ENCODE assay signal across 12 mouse cellular contexts in the genomic region with DNA sequence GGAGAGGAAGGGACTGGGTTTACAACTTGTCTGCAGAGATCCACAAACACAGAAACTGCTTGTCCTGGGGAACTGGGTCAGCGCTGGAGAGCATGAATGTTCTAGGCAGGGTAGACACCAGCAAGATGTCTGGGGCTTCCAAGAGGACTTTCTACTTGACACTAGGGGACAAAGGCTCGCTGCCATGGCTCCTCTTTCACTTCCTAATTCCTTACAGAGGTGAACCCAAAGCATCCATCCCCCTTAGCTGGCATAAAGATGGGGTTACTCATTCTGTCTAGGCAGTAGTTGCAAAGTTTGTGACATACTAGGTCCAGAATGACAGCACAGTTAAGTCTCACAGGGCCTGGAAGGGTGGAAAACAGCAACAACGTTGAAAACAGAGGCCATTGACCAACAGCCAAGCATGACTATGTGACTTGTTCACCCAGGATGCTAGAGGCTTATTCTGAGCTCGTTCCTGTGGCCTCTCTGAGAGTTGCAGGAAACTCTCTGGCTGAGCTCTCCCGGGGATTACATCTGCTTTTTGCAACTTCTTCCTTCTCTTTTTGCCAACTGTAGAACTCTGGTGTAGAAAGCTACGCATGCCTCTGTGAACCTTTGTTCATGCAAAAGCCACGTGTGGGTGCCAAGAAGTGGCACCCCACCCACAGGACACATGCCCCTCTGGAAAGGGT.
DNase-seq lines count a peak whose midpoint lies in the region; ATAC-seq and TF ChIP-seq lines count a peak whose summit lies in the region.
"Had no signal": no experiment of that assay in that cellular context is flagged by ENCODE, and none has a peak within 500 bp of the region (broad histone marks: within the 10 kb centered on the region; RNA-seq: fewer than 3 reads in every experiment).

No protein-coding gene starts in this region.

- H3K9ac ChIP-seq in hindbrain, embryonic 11.5 days (ENCODE audit: low read depth, low read length): no peak overlapping the region
- H3K9ac ChIP-seq in hindbrain, embryonic 14.5 days: no peak overlapping the region
- no peak overlapping the region for H3K9ac ChIP-seq in midbrain, embryonic 12.5 days (replicated peaks)
- H3K9ac ChIP-seq in midbrain, postnatal 0 days (replicated peaks; ENCODE audit: low read length, poor library complexity, severe bottlenecking): no peak overlapping the region
- H3K9ac ChIP-seq: hindbrain, embryonic 15.5 days had no signal

- no peaks in the 10 kb centered on the region for H3K36me3 ChIP-seq in hindbrain, embryonic 11.5 days (ENCODE audit: control insufficient read depth, insufficient read depth, low read length)
- no peaks in the 10 kb centered on the region for H3K36me3 ChIP-seq in hindbrain, embryonic 14.5 days (replicated peaks; ENCODE audit: control insufficient read depth, insufficient read depth)
- no peaks in the 10 kb centered on the region for H3K36me3 ChIP-seq in midbrain, embryonic 12.5 days
- no peaks in the 10 kb centered on the region for H3K36me3 ChIP-seq in midbrain, postnatal 0 days (ENCODE audit: insufficient read depth, low read length)
- H3K36me3 ChIP-seq in embryonic facial prominence, embryonic 10.5 days (replicated peaks): no peaks in the 10 kb centered on the region
- H3K36me3 ChIP-seq: hindbrain, embryonic 15.5 days had no signal

- no peak for DNase-seq in hindbrain, embryonic 11.5 days (ENCODE audit: low spot score)
- no peak for DNase-seq in hindbrain, embryonic 14.5 days (ENCODE audit: low spot score)
- no peak for DNase-seq in midbrain, postnatal 0 days (ENCODE audit: low spot score)
- DNase-seq in embryonic facial prominence, embryonic 10.5 days (ENCODE audit: low spot score): no peak
- DNase-seq in skeletal muscle tissue, adult 2 months (ENCODE audit: low read depth, low spot score): peak; percentile 13
- no peak for DNase-seq in cerebellum, adult 9-11 months
- DNase-seq: cerebellum, adult 18-20 months; left cerebral cortex, postnatal 4 days; lung, adult 18-20 months had no signal

- H3K27me3 ChIP-seq in hindbrain, embryonic 11.5 days (ENCODE audit: control insufficient read depth, insufficient read depth, low read length): no peaks in the 10 kb centered on the region
- no peaks in the 10 kb centered on the region for H3K27me3 ChIP-seq in hindbrain, embryonic 14.5 days (ENCODE audit: control insufficient read depth, insufficient read depth, low read length)
- H3K27me3 ChIP-seq in midbrain, embryonic 12.5 days: no peaks in the 10 kb centered on the region
- no peaks in the 10 kb centered on the region for H3K27me3 ChIP-seq in midbrain, postnatal 0 days (ENCODE audit: insufficient read depth, low read length)
- peaks cover 7% of the 10 kb centered on the region; the same call in 1 of the 2 replicates for H3K27me3 ChIP-seq in embryonic facial prominence, embryonic 10.5 days (replicated peaks; ENCODE audit: low read depth, poor library complexity, severe bottlenecking)
- H3K27me3 ChIP-seq: hindbrain, embryonic 15.5 days had no signal

- ATAC-seq in hindbrain, embryonic 11.5 days (ENCODE audit: low FRiP score): no peak
- no peak for ATAC-seq in hindbrain, embryonic 14.5 days (ENCODE audit: low FRiP score)
- ATAC-seq in midbrain, embryonic 12.5 days (ENCODE audit: low FRiP score, low read depth): no peak
- ATAC-seq in midbrain, postnatal 0 days (ENCODE audit: low FRiP score): no peak

- no peak for TF ChIP-seq CTCF in midbrain, postnatal 0 days (IDR thresholded peaks at IDR 0.05)

- H3K4me1 ChIP-seq in hindbrain, embryonic 11.5 days (replicated peaks; ENCODE audit: control insufficient read depth, insufficient read depth, low read length): peaks cover 5% of the 10 kb centered on the region
- H3K4me1 ChIP-seq in hindbrain, embryonic 14.5 days (replicated peaks; ENCODE audit: control insufficient read depth, insufficient read depth, low read length): peaks cover 24% of the 10 kb centered on the region
- peaks cover 38% of the 10 kb centered on the region for H3K4me1 ChIP-seq in midbrain, embryonic 12.5 days
- H3K4me1 ChIP-seq in midbrain, postnatal 0 days (ENCODE audit: insufficient read depth, low read length): peaks cover 11% of the 10 kb centered on the region; the same call in 1 of the 2 replicates
- H3K4me1 ChIP-seq in embryonic facial prominence, embryonic 10.5 days: peaks cover 20% of the 10 kb centered on the region

- 80% methylated on average over 7 of the region's 7 CpGs for WGBS in hindbrain, embryonic 11.5 days
- WGBS in hindbrain, embryonic 14.5 days: 83% methylated on average over 7 of the region's 7 CpGs
- 83% methylated on average over 7 of the region's 7 CpGs for WGBS in midbrain, embryonic 12.5 days
- WGBS in midbrain, postnatal 0 days: 73% methylated on average over 7 of the region's 7 CpGs
- WGBS in embryonic facial prominence, embryonic 10.5 days: 83% methylated on average over 7 of the region's 7 CpGs

- H3K4me2 ChIP-seq in hindbrain, embryonic 11.5 days (replicated peaks; ENCODE audit: low read depth, low read length): no peak overlapping the region
- H3K4me2 ChIP-seq in hindbrain, embryonic 14.5 days (replicated peaks): no peak overlapping the region
- no peak overlapping the region for H3K4me2 ChIP-seq in midbrain, embryonic 12.5 days (replicated peaks)
- no peak overlapping the region for H3K4me2 ChIP-seq in midbrain, postnatal 0 days (ENCODE audit: low read depth, low read length, poor library complexity, severe bottlenecking)
- H3K4me2 ChIP-seq: hindbrain, embryonic 15.5 days had no signal

- no peaks in the 10 kb centered on the region for H3K9me3 ChIP-seq in hindbrain, embryonic 11.5 days (ENCODE audit: control insufficient read depth, low read length)
- no peaks in the 10 kb centered on the region for H3K9me3 ChIP-seq in hindbrain, embryonic 14.5 days (ENCODE audit: control insufficient read depth, low read length)
- no peaks in the 10 kb centered on the region for H3K9me3 ChIP-seq in midbrain, embryonic 12.5 days
- no peaks in the 10 kb centered on the region for H3K9me3 ChIP-seq in midbrain, postnatal 0 days (ENCODE audit: low read length)
- H3K9me3 ChIP-seq in embryonic facial prominence, embryonic 10.5 days: no peaks in the 10 kb centered on the region
- H3K9me3 ChIP-seq: hindbrain, embryonic 15.5 days had no signal

- no peak overlapping the region for H3K4me3 ChIP-seq in hindbrain, embryonic 11.5 days (ENCODE audit: low read depth, low read length)
- no peak overlapping the region for H3K4me3 ChIP-seq in hindbrain, embryonic 14.5 days (replicated peaks; ENCODE audit: low read length)
- H3K4me3 ChIP-seq in midbrain, embryonic 12.5 days: no peak overlapping the region
- H3K4me3 ChIP-seq in midbrain, postnatal 0 days (ENCODE audit: low read depth, low read length): no peak overlapping the region
- no peak overlapping the region for H3K4me3 ChIP-seq in embryonic facial prominence, embryonic 10.5 days
- H3K4me3 ChIP-seq: hindbrain, embryonic 15.5 days had no signal

- H3K27ac ChIP-seq in hindbrain, embryonic 11.5 days (ENCODE audit: low read depth, low read length): peak overlapping the region; percentile 56; the same call in 1 of the 2 replicates
- no peak overlapping the region for H3K27ac ChIP-seq in hindbrain, embryonic 14.5 days
- H3K27ac ChIP-seq in midbrain, embryonic 12.5 days (replicated peaks): peak overlapping the region; percentile 72
- no peak overlapping the region for H3K27ac ChIP-seq in midbrain, postnatal 0 days (ENCODE audit: low read depth, low read length)
- H3K27ac ChIP-seq in embryonic facial prominence, embryonic 10.5 days (replicated peaks): peak overlapping the region; percentile 54
- H3K27ac ChIP-seq: macrophage had no signal

Comparison
In these comparisons a context has a peak if more than half of its experiments do, and no peak if none do; other contexts are left out.
1. H3K27ac ChIP-seq: peak in hindbrain, embryonic 11.5 days (single experiment), midbrain, embryonic 12.5 days (single experiment) and embryonic facial prominence, embryonic 10.5 days (single experiment); none in hindbrain, embryonic 14.5 days (single experiment) and midbrain, postnatal 0 days (single experiment).